Comparison of ENCODE assay signal across 10 mouse cellular contexts in genomic region chr7:31082831-31083588, GRCm38 (mm10). TPM values are rescaled to one million over a fixed set of nuclear protein-coding genes. Genes with fewer than 3 reads are reported as not detected.
A peak's percentile ranks its signal among the peaks of the same experiment; 100 is the strongest.
DNase-seq lines count a peak whose midpoint lies in the region; ATAC-seq and TF ChIP-seq lines count a peak whose summit lies in the region.
"Had no signal": no experiment of that assay in that cellular context is flagged by ENCODE, and none has a peak within 500 bp of the region (broad histone marks: within the 10 kb centered on the region; RNA-seq: fewer than 3 reads in every experiment).

No protein-coding gene starts in this region.

- H3K27me3 ChIP-seq in intestine, embryonic 16.5 days (replicated peaks; ENCODE audit: control insufficient read depth, insufficient read depth, low read length): no peaks in the 10 kb centered on the region
- H3K27me3 ChIP-seq in intestine, embryonic 15.5 days (replicated peaks): no peaks in the 10 kb centered on the region
- H3K27me3 ChIP-seq in Patski: no peaks in the 10 kb centered on the region
- H3K27me3 ChIP-seq in heart, embryonic 16.5 days (ENCODE audit: control insufficient read depth, insufficient read depth, low read length): no peaks in the 10 kb centered on the region
- no peaks in the 10 kb centered on the region for H3K27me3 ChIP-seq in liver, embryonic 16.5 days (ENCODE audit: control insufficient read depth, insufficient read depth, low read depth, low read length)

- H3K4me1 ChIP-seq in intestine, embryonic 16.5 days (ENCODE audit: control insufficient read depth, insufficient read depth, low read length): 0 out of 2 replicates have a peak, but pooled peaks cover 3% of the 10 kb centered on the region
- peaks cover 11% of the 10 kb centered on the region; the same call in 1 of the 2 replicates for H3K4me1 ChIP-seq in intestine, embryonic 15.5 days (replicated peaks)
- peaks cover 15% of the 10 kb centered on the region for H3K4me1 ChIP-seq in heart, embryonic 16.5 days (ENCODE audit: control insufficient read depth, insufficient read depth, low read length)
- no peaks in the 10 kb centered on the region; the same call in 1 of the 2 replicates for H3K4me1 ChIP-seq in liver, embryonic 16.5 days (ENCODE audit: control insufficient read depth, low read depth, low read length)

- no peaks in the 10 kb centered on the region for H3K36me3 ChIP-seq in intestine, embryonic 16.5 days (ENCODE audit: control insufficient read depth, insufficient read depth, low read length)
- no peaks in the 10 kb centered on the region for H3K36me3 ChIP-seq in intestine, embryonic 15.5 days
- no peaks in the 10 kb centered on the region for H3K36me3 ChIP-seq in heart, embryonic 16.5 days (ENCODE audit: control insufficient read depth, insufficient read depth)
- H3K36me3 ChIP-seq in liver, embryonic 16.5 days (ENCODE audit: control insufficient read depth, insufficient read depth): no peaks in the 10 kb centered on the region
- H3K36me3 ChIP-seq: G1E had no signal

- H3K4me2 ChIP-seq in intestine, embryonic 16.5 days (ENCODE audit: low read depth, low read length): no peak overlapping the region
- H3K4me2 ChIP-seq in intestine, embryonic 15.5 days (replicated peaks): no peak overlapping the region
- no peak overlapping the region for H3K4me2 ChIP-seq in heart, embryonic 16.5 days (ENCODE audit: low read depth, low read length)
- no peak overlapping the region for H3K4me2 ChIP-seq in liver, embryonic 16.5 days (ENCODE audit: low read depth, low read length)

- no peaks in the 10 kb centered on the region for H3K9me3 ChIP-seq in intestine, embryonic 16.5 days (ENCODE audit: control insufficient read depth, low read length)
- no peaks in the 10 kb centered on the region for H3K9me3 ChIP-seq in intestine, embryonic 15.5 days
- H3K9me3 ChIP-seq in heart, embryonic 16.5 days (replicated peaks; ENCODE audit: control insufficient read depth, low read length): no peaks in the 10 kb centered on the region; the same call in 1 of the 2 replicates
- no peaks in the 10 kb centered on the region for H3K9me3 ChIP-seq in liver, embryonic 16.5 days (replicated peaks; ENCODE audit: control insufficient read depth, low read length)

- no peak overlapping the region for H3K9ac ChIP-seq in intestine, embryonic 16.5 days (ENCODE audit: low read depth, low read length)
- no peak overlapping the region for H3K9ac ChIP-seq in intestine, embryonic 15.5 days
- H3K9ac ChIP-seq in heart, embryonic 16.5 days (ENCODE audit: low read length): peak overlapping the region; percentile 11; the same call in 1 of the 2 replicates
- H3K9ac ChIP-seq in liver, embryonic 16.5 days (ENCODE audit: low read depth, low read length): no peak overlapping the region
- H3K9ac ChIP-seq: liver, embryonic 14.5 days had no signal

- H3K27ac ChIP-seq in intestine, embryonic 16.5 days (ENCODE audit: low read length): no peak overlapping the region; the same call in 1 of the 2 replicates
- no peak overlapping the region for H3K27ac ChIP-seq in intestine, embryonic 15.5 days
- no peak overlapping the region for H3K27ac ChIP-seq in heart, embryonic 16.5 days (ENCODE audit: low read length)
- no peak overlapping the region for H3K27ac ChIP-seq in liver, embryonic 16.5 days (ENCODE audit: low read length)
- H3K27ac ChIP-seq: liver, embryonic 14.5 days had no signal

- ATAC-seq in intestine, embryonic 16.5 days: peak; percentile 21; the same call in 1 of the 2 replicates
- ATAC-seq in intestine, embryonic 15.5 days: no peak; the same call in 1 of the 2 replicates
- peak; percentile 23 for ATAC-seq in Patski
- no peak for ATAC-seq in heart, embryonic 16.5 days (replicated peaks; ENCODE audit: extremely low read depth, insufficient read depth, low FRiP score)
- peak; percentile 47; the same call in 1 of the 2 replicates for ATAC-seq in liver, embryonic 16.5 days (ENCODE audit: low read depth)
- no peak for ATAC-seq in megakaryocyte progenitor cell, adult 5-6 weeks (replicated peaks; ENCODE audit: poor library complexity)

- no peak overlapping the region for H3K4me3 ChIP-seq in intestine, embryonic 16.5 days (ENCODE audit: low read length)
- H3K4me3 ChIP-seq in intestine, embryonic 15.5 days (replicated peaks): no peak overlapping the region
- no peak overlapping the region for H3K4me3 ChIP-seq in heart, embryonic 16.5 days (ENCODE audit: low read length)
- H3K4me3 ChIP-seq in liver, embryonic 16.5 days (ENCODE audit: low read depth, low read length): no peak overlapping the region

- 62% methylated on average over 14 of the region's 14 CpGs for WGBS in intestine, embryonic 16.5 days
- WGBS in intestine, embryonic 15.5 days: 70% methylated on average over 14 of the region's 14 CpGs
- 62% methylated on average over 14 of the region's 14 CpGs for WGBS in heart, embryonic 16.5 days
- 53% methylated on average over 14 of the region's 14 CpGs for WGBS in liver, embryonic 16.5 days (ENCODE audit: insufficient replicate concordance)

- in situ Hi-C loops in Patski (cut with MboI; ENCODE audit: low pct_unique_long_range_greater_than_20kb): no loop called here

- no peak for DNase-seq in Patski (ENCODE audit: low read depth, low spot score)
- peak; percentile 80 for DNase-seq in cerebellum, adult 9-11 months
- DNase-seq in spleen, adult 18-20 months: no peak

- CTCF ChIA-PET in Patski (lab: Charles Lee): no interaction called here

- no peak for TF ChIP-seq CTCF in Patski (IDR thresholded peaks at IDR 0.05)

- POLR2A ChIA-PET in Patski (lab: Charles Lee): no interaction called here

RNA-seq across cellular contexts. Expression of gene Fxyd3, which starts 6.5 kb away (rescaled TPM):
- 71.2 and 73.7 TPM in 2 replicates for polyA plus RNA-seq in intestine, embryonic 16.5 days (2015; fragmentation: Nextera tagmentation; extraction: Ambion mirVana)
- polyA plus RNA-seq in intestine, embryonic 15.5 days (2015; fragmentation: Nextera tagmentation; extraction: Ambion mirVana): 70.8 and 77.4 TPM in 2 replicates
- polyA plus RNA-seq in Patski (2021): not detected
- polyA plus RNA-seq in heart, embryonic 16.5 days (2015; fragmentation: Nextera tagmentation; extraction: Ambion mirVana): 8.0 and 10.1 TPM in 2 replicates
- polyA plus RNA-seq in liver, embryonic 16.5 days (2015; fragmentation: Nextera tagmentation; extraction: Ambion mirVana): 0.51 and 1.1 TPM in 2 replicates
- total RNA-seq in megakaryocyte progenitor cell, adult 5-6 weeks (2015): not detected in 2 replicates
- not detected in 2 replicates for total RNA-seq in megakaryocyte progenitor cell, adult 5-6 weeks (2017)
- polyA plus RNA-seq: G1E had no signal

RNA-seq across cellular contexts. Expression of gene Lgi4, which starts 23.9 kb away (rescaled TPM):
- 0.83 and 1.4 TPM in 2 replicates for polyA plus RNA-seq in intestine, embryonic 16.5 days (2015; fragmentation: Nextera tagmentation; extraction: Ambion mirVana)
- 1.5 TPM in 2 replicates for polyA plus RNA-seq in intestine, embryonic 15.5 days (2015; fragmentation: Nextera tagmentation; extraction: Ambion mirVana)
- 0.01 TPM for polyA plus RNA-seq in Patski (2021)
- 0.09 and 0.11 TPM in 2 replicates for polyA plus RNA-seq in heart, embryonic 16.5 days (2015; fragmentation: Nextera tagmentation; extraction: Ambion mirVana)
- polyA plus RNA-seq in liver, embryonic 16.5 days (2015; fragmentation: Nextera tagmentation; extraction: Ambion mirVana): 0.02 and 0.12 TPM in 2 replicates
- total RNA-seq in megakaryocyte progenitor cell, adult 5-6 weeks (2015): 0.57 TPM in 1 of 2 replicates, not detected in the other
- 0.10 TPM in 1 of 2 replicates, not detected in the other for total RNA-seq in megakaryocyte progenitor cell, adult 5-6 weeks (2017)
- polyA plus RNA-seq: G1E had no signal

RNA-seq across cellular contexts. Expression of gene Fxyd1, which starts 26.0 kb away (rescaled TPM):
- polyA plus RNA-seq in intestine, embryonic 16.5 days (2015; fragmentation: Nextera tagmentation; extraction: Ambion mirVana): 62.6 and 71.9 TPM in 2 replicates
- polyA plus RNA-seq in intestine, embryonic 15.5 days (2015; fragmentation: Nextera tagmentation; extraction: Ambion mirVana): 64.5 and 80.1 TPM in 2 replicates
- polyA plus RNA-seq in Patski (2021): not detected
- 1,006 and 1,110 TPM in 2 replicates for polyA plus RNA-seq in heart, embryonic 16.5 days (2015; fragmentation: Nextera tagmentation; extraction: Ambion mirVana)
- polyA plus RNA-seq in liver, embryonic 16.5 days (2015; fragmentation: Nextera tagmentation; extraction: Ambion mirVana): 120 and 130 TPM in 2 replicates
- total RNA-seq in megakaryocyte progenitor cell, adult 5-6 weeks (2015): not detected in 2 replicates
- total RNA-seq in megakaryocyte progenitor cell, adult 5-6 weeks (2017): not detected in 2 replicates
- total RNA-seq: G1E had no signal
- polyA plus RNA-seq: G1E had no signal

RNA-seq across cellular contexts. Expression of gene Fxyd7, which starts 31.7 kb away (rescaled TPM):
- polyA plus RNA-seq in intestine, embryonic 16.5 days (2015; fragmentation: Nextera tagmentation; extraction: Ambion mirVana): 20.1 and 22.0 TPM in 2 replicates
- polyA plus RNA-seq in intestine, embryonic 15.5 days (2015; fragmentation: Nextera tagmentation; extraction: Ambion mirVana): 20.3 and 20.7 TPM in 2 replicates
- not detected for polyA plus RNA-seq in Patski (2021)
- 1.1 TPM in 2 replicates for polyA plus RNA-seq in heart, embryonic 16.5 days (2015; fragmentation: Nextera tagmentation; extraction: Ambion mirVana)
- polyA plus RNA-seq in liver, embryonic 16.5 days (2015; fragmentation: Nextera tagmentation; extraction: Ambion mirVana): 0.15 and 0.65 TPM in 2 replicates
- not detected in 2 replicates for total RNA-seq in megakaryocyte progenitor cell, adult 5-6 weeks (2015)
- not detected in 2 replicates for total RNA-seq in megakaryocyte progenitor cell, adult 5-6 weeks (2017)
- total RNA-seq: G1E had no signal
- polyA plus RNA-seq: G1E had no signal

RNA-seq across cellular contexts. Expression of gene Hpn, which starts 32.1 kb away (rescaled TPM):
- polyA plus RNA-seq in intestine, embryonic 16.5 days (2015; fragmentation: Nextera tagmentation; extraction: Ambion mirVana): 66.4 and 73.6 TPM in 2 replicates
- polyA plus RNA-seq in intestine, embryonic 15.5 days (2015; fragmentation: Nextera tagmentation; extraction: Ambion mirVana): 37.9 and 47.0 TPM in 2 replicates
- polyA plus RNA-seq in Patski (2021): 0.10 TPM
- 2.6 and 3.1 TPM in 2 replicates for polyA plus RNA-seq in heart, embryonic 16.5 days (2015; fragmentation: Nextera tagmentation; extraction: Ambion mirVana)
- 129 and 145 TPM in 2 replicates for polyA plus RNA-seq in liver, embryonic 16.5 days (2015; fragmentation: Nextera tagmentation; extraction: Ambion mirVana)
- 6.9 and 8.7 TPM in 2 replicates for total RNA-seq in megakaryocyte progenitor cell, adult 5-6 weeks (2015)
- 1.1 and 4.9 TPM in 2 replicates for total RNA-seq in megakaryocyte progenitor cell, adult 5-6 weeks (2017)
- polyA plus RNA-seq: G1E had no signal

Comparison
In these comparisons a context has a peak if more than half of its experiments do, and no peak if none do; other contexts are left out.
1. ATAC-seq: peak in intestine, embryonic 16.5 days (single experiment), Patski (single experiment) and liver, embryonic 16.5 days (single experiment); none in intestine, embryonic 15.5 days (single experiment), heart, embryonic 16.5 days (single experiment) and megakaryocyte progenitor cell, adult 5-6 weeks (single experiment).
2. RNA of gene Fxyd1, which starts 26.0 kb away (polyA plus RNA-seq): 1,006 to 1,110 TPM in heart, embryonic 16.5 days, 120 to 130 TPM in liver, embryonic 16.5 days, 64.5 to 80.1 TPM in intestine, embryonic 15.5 days and 62.6 to 71.9 TPM in intestine, embryonic 16.5 days; not detected in Patski (single experiment); every median in the first group is over 10 times any median in the second.